Mouse (Mus musculus): Measurements from ENCODE around the gene Trim6. TPM values are rescaled to one million over a fixed set of nuclear protein-coding genes. Genes with fewer than 3 reads are reported as not detected.
"Not testable (repeated sequence)": the region's sequence is repeated elsewhere in the genome, so short reads cannot be mapped to it uniquely, and the experiment has no call there.

Gene Trim6
- total RNA-seq (2017), result 1.3 and 2.3 TPM in 2 replicates

DNA sequence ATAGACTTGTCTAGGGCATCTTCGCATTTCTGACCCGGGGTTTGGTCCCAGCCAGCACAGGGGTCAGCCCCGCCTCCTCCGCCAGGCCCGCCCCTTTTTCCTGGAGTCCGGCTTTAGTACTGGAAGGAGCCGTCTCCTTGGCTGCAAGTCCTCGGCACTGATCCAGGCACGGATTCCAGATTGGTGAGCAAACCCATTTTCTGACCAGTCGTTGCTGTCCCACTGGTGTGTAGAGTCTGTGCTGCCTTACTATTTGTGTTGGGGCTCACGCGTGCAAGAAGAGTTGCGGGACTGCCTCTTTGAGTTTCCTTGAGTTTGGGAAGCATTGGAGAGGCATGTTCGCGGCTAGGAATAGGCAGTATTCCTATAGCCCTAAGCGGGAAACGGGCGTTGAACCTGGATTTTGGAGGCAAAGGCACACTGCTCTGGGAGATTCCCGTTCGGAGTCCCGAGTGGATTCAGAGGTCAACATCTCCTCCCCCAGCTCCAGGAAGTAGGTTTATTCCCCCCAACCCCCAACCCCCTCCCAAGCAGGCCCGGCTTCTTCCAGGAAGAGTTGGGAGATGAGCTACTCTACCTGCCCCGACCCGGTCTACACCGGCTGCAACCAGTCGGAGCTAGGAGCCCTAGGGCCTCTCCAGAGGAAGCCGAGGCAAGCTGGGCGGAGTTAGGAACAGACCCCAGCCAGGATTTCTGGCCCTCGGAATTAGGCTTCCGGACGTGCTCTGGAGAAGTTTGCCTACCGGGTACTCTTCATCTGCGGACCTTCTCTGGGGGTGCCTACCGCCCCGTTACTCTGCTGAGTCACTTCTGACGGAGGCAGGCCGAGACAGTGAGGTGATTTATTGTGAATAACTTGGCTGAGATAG is at the start of gene Trim6:
TSS of gene Trim6 (plus strand) at position 93 of the 869 bp plus-strand sequence.
- ATAC-seq (ENCODE audit: extremely low read depth, insufficient number of reproducible peaks, low FRiP score, poor library complexity, severe bottlenecking), result peak; percentile 45; the same call in 1 of the 2 replicates

DNA sequence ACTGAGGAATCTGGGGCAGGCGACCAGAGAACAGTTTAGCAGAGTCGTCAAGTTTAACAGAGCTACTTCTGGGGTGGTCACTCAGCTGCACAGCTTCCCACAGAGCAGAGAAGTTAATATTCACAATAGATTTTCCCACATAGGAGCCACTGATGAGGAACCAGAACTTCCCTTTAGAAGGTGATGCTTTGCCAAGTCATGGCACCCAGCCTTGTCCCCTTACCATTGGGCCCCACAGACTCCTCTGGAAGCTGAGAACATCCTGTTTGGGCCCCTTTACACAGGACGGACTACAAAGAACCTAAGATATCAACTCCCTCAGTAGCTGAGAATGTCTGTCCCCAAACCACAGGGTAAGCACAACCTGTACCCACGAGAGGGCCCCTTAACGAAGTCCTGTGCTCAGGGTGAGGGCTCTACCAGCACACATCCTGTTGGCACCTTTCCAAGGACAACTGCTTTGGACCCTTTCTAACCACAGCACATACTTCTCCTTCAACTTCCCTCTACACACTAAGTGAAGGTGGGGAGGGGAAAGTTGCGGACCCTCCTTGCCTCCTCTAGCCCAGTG is 48.9 kb upstream of the Trim6 start:
- peak; percentile 79 for ATAC-seq (ENCODE audit: extremely low read depth, insufficient number of reproducible peaks, low FRiP score, poor library complexity, severe bottlenecking)

- ATAC-seq (ENCODE audit: extremely low read depth, insufficient number of reproducible peaks, low FRiP score, poor library complexity, severe bottlenecking), result no peak
These were observed 43.5 kb upstream of the Trim6 start for GRCm38 (mm10) chr7:104175085-104175484.

GRCm38 (mm10) chr7:104178422-104179054 is 40.1 kb upstream of the Trim6 start:
- no peak for ATAC-seq (ENCODE audit: extremely low read depth, insufficient number of reproducible peaks, low FRiP score, poor library complexity, severe bottlenecking)

DNA sequence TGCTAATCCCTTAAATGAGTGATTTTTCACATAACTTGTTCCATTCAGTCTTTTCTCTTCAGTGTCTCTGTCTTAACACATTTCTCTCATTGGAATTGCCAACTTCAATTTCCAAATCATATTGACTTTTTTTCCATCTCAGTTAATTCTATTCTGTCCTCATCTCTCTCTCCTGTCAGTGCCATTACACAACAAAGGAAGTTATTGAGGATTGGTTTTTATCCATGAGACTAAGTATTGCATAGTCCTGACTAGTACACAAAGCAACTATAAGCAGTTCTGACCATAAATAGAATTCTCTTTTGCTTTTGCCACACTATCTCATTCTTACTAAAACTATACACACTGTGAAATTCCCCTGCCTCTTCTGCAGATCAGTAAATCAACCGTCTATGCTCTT is 39.5 kb upstream of the Trim6 start:
- no peak for ATAC-seq (ENCODE audit: extremely low read depth, insufficient number of reproducible peaks, low FRiP score, poor library complexity, severe bottlenecking)

- ATAC-seq (ENCODE audit: extremely low read depth, insufficient number of reproducible peaks, low FRiP score, poor library complexity, severe bottlenecking), result no peak
These were observed 35.3 kb upstream of the Trim6 start, which contains the start of gene Olfr648 for GRCm38 (mm10) chr7:104183292-104183691. Gene Olfr648 (minus strand): TSS chr7:104183392.

DNA sequence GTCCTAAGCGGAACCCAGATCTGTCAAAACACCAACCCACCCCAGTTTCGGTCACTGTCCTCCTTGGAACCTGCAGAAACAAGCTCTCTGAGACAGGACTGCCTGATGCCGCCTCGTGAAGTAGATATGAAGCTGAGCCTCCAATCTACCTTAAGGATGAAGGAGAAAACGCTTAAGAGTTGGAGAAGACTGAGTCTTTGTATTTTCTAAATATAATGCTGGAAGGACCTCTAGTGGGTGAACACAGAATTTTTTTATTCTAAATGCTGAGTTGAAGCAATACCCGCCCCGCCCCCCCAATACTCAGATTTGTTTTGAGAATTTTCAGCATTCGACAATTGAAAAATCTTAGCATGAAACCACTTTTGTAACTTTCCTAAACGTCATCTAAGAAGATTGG is 27.3 kb upstream of the Trim6 start:
- 0 out of 2 replicates have a peak, but pooled peaks have one; percentile 3 for ATAC-seq (ENCODE audit: extremely low read depth, insufficient number of reproducible peaks, low FRiP score, poor library complexity, severe bottlenecking)

DNA sequence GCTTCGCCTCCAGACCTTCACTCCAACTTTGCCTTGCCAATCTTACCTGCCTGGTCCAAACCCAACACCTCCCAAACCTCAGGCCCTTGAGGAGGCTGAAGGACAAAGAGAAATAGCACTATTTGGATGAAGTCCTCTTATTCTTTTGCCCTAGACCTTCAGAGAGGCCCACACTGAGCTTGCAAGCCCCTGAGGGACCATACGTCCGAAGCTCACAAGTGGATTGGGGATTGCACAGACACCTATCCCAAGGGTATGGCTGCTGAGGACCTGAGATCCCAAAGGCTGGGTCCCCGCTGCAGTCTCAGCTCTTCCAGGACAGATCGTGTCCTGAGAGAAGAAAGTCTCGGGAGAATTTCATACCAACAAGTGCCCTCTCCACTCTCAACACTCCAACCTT is 22.7 kb upstream of the Trim6 start, which contains the start of gene Olfr649:
TSS of gene Olfr649 (minus strand) at position 101 of the 400 bp plus-strand sequence.
- ATAC-seq (ENCODE audit: extremely low read depth, insufficient number of reproducible peaks, low FRiP score, poor library complexity, severe bottlenecking), result no peak

GRCm38 (mm10) chr7:104199822-104200221 is 18.8 kb upstream of the Trim6 start:
- peak; percentile 99 for ATAC-seq (ENCODE audit: extremely low read depth, insufficient number of reproducible peaks, low FRiP score, poor library complexity, severe bottlenecking)

DNA sequence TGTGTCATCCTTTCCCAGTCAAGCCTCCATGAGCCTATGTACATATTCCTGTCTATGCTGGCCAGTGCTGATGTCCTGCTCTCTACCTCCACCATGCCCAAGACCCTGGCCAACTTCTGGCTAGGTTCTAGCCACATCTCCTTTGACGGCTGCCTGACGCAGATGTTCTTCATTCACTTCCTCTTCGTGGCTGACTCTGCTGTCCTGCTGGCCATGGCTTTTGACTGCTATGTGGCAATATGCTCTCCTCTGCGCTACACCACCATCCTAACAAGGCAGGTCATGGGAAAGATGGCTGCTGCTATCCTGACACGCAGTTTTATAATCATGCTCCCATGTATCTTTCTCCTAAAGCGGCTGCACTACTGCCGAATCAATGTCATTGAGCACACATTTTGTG is 12.4 kb upstream of the Trim6 start:
- ATAC-seq (ENCODE audit: extremely low read depth, insufficient number of reproducible peaks, low FRiP score, poor library complexity, severe bottlenecking), result peak; percentile 99

GRCm38 (mm10) chr7:104216011-104216535 is 2.5 kb upstream of the Trim6 start:
- ATAC-seq (ENCODE audit: extremely low read depth, insufficient number of reproducible peaks, low FRiP score, poor library complexity, severe bottlenecking), result peak; percentile 58

- ATAC-seq (ENCODE audit: extremely low read depth, insufficient number of reproducible peaks, low FRiP score, poor library complexity, severe bottlenecking), result peak; percentile 49
These were observed 712 bp upstream of the Trim6 start for GRCm38 (mm10) chr7:104217881-104218280.

DNA sequence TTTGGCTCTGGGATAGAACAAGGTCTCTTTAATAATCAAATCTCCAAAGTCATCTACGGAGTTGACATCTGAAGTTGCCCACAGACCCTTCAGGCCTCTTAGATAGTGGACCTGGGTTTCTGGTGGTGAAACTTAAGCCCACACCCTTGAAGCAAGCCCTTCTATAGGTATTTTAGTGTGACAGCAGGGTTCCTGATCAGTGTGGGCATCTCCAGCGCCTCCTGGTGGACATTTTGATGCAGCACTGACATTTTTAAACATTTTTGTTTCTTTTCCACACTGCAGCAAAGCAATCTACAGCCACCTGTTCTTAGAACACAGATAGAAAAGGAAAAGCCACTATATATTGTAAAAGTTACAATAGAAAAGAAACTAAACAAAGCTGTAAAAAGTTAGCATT is 12.6 kb downstream of the Trim6 start:
- ATAC-seq (ENCODE audit: extremely low read depth, insufficient number of reproducible peaks, low FRiP score, poor library complexity, severe bottlenecking), result peak; percentile 96

DNA sequence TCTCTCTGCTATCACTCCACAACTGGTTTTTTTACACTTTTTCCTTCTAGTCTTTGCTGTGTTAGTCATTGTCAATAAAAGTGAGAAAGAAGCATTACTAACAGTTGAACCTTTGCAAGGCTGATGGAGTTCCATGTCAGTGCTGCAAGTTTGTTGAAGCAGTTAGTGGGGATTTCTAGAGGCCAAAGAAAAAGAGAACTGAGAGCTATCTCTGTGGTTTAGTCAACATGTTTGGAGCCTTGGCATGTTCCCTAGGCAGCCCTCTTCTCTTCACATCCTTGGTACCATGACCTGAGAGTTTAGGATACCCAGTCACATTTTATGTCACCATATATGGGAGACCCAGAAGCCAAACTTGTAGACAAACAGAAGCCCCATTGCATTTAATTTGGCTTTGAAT is 22.3 kb downstream of the Trim6 start:
- ATAC-seq (ENCODE audit: extremely low read depth, insufficient number of reproducible peaks, low FRiP score, poor library complexity, severe bottlenecking), result peak; percentile 65

DNA sequence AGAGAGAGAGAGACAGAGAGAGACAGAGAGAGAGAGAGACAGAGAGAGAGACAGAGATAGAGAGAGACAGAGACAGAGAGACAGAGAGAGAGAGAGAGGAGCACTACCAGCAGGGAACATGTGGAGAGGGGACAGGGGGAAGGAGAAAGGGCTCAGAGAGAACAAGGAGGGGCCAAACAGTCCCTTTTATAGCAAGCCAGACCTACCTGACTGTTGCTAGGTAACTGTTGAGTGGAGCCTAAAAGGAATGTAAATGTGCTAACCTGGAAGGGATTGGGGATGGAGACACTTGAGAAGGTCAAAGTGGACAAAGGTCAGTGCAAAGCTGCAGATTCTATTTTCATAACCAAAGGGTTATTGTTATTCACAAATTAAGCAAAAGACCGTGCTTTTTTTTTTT is 25.0 kb downstream of the Trim6 start:
- ATAC-seq (ENCODE audit: extremely low read depth, insufficient number of reproducible peaks, low FRiP score, poor library complexity, severe bottlenecking), result no peak

GRCm38 (mm10) chr7:104244287-104245181 is 25.9 kb downstream of the Trim6 start, which contains the start of gene Trim34a:
Gene Trim34a (plus strand): TSS chr7:104244457.
- peak; percentile 92 for ATAC-seq (ENCODE audit: extremely low read depth, insufficient number of reproducible peaks, low FRiP score, poor library complexity, severe bottlenecking)

GRCm38 (mm10) chr7:104260380-104260779 is 41.8 kb downstream of the Trim6 start:
- ATAC-seq (ENCODE audit: extremely low read depth, insufficient number of reproducible peaks, low FRiP score, poor library complexity, severe bottlenecking), result not testable (repeated sequence)

DNA sequence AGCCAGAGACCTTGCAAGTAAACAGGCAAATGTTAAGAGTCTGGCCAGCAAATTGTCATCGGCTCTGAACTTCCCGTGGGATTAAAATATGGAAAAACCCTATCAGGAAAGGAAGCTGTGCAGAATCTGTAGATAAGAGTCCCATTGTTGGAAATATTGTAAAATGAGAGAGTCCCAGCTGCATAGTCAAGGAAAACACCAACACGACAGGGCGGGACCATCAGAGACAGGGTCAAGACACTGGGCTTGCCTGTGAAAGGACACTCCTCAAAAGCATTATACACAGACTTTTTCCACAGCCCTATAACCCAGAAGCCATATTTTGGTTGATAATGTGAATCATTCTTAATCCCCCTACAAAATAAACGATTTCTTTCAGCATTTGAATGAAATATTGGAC is 46.7 kb downstream of the Trim6 start:
- ATAC-seq (ENCODE audit: extremely low read depth, insufficient number of reproducible peaks, low FRiP score, poor library complexity, severe bottlenecking), result not testable (repeated sequence)
